Mouse (Mus musculus): Measurements from ENCODE around the gene Snap47. TPM values are rescaled to one million over a fixed set of nuclear protein-coding genes. Genes with fewer than 3 reads are reported as not detected.

Gene Snap47
- polyA plus RNA-seq, 1 experiment = 91.7 TPM

GRCm38 (mm10) chr11:59405761-59406160 is 45.2 kb downstream of the Snap47 start:
- Histone ChIP-seq H3K4me1 (ENCODE audit: control insufficient read depth, insufficient read depth, low read length) (no peaks in the 10 kb centered on the region), H3K36me3 (ENCODE audit: control insufficient read depth, insufficient read depth, low read length) (no peaks in the 10 kb centered on the region; the same call in 1 of the 2 replicates), H3K27me3 (replicated peaks; ENCODE audit: control insufficient read depth, insufficient read depth, low read length) (no peaks in the 10 kb centered on the region), H3K27ac (ENCODE audit: insufficient read depth, low read depth, low read length) (no peak overlapping the region), H3K4me3 (ENCODE audit: insufficient read depth, low read depth, low read length) (no peak overlapping the region)
- TF ChIP-seq CTCF (conservative IDR thresholded peaks at IDR 0.05; ENCODE audit: insufficient read depth, insufficient read length, low read depth, low read length) (no peak), POLR2A (IDR thresholded peaks at IDR 0.05; ENCODE audit: low read depth, low read length) (no peak)
- DNase-seq = no peak
- 90% methylated on average over 1 of the region's 1 CpGs for WGBS

- H3K36me3 ChIP-seq (ENCODE audit: control insufficient read depth, insufficient read depth, low read length) = no peaks in the 10 kb centered on the region; the same call in 1 of the 2 replicates
- no peak overlapping the region for H3K27ac ChIP-seq (ENCODE audit: insufficient read depth, low read depth, low read length)
- H3K27me3 ChIP-seq (replicated peaks; ENCODE audit: control insufficient read depth, insufficient read depth, low read length) = no peaks in the 10 kb centered on the region
- no peak overlapping the region for H3K4me3 ChIP-seq (ENCODE audit: insufficient read depth, low read depth, low read length)
- H3K4me1 ChIP-seq (ENCODE audit: control insufficient read depth, insufficient read depth, low read length) = no peaks in the 10 kb centered on the region
- WGBS = 67% methylated on average over 2 of the region's 2 CpGs
- no peak for TF ChIP-seq POLR2A (IDR thresholded peaks at IDR 0.05; ENCODE audit: low read depth, low read length)
- no peak for TF ChIP-seq CTCF (conservative IDR thresholded peaks at IDR 0.05; ENCODE audit: insufficient read depth, insufficient read length, low read depth, low read length)
- DNase-seq = no peak
These were observed 50.1 kb downstream of the Snap47 start for GRCm38 (mm10) chr11:59400876-59401275.

DNA sequence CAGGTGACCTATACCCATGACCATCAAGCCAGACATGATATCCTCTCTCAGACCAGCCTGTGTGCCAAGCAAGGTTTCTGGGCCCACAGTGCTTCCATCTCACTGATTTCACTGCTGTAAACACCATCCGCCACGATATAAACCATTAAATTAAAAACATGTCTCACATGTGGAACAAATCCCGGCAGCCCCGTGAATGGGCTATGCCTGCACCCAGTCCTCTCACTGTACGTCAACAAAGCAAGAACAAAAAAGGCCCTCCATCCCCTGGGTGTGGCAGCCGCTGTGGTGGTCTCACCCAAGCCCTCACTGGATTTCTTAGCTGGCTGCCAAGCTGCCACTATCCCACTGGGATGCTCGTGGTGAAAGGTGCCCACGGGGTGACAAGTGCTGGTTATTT is 51.2 kb downstream of the Snap47 start:
- no peaks in the 10 kb centered on the region; the same call in 1 of the 2 replicates for H3K36me3 ChIP-seq (ENCODE audit: control insufficient read depth, insufficient read depth, low read length)
- no peak overlapping the region for H3K4me3 ChIP-seq (ENCODE audit: insufficient read depth, low read depth, low read length)
- TF ChIP-seq POLR2A (IDR thresholded peaks at IDR 0.05; ENCODE audit: low read depth, low read length) (no peak), CTCF (conservative IDR thresholded peaks at IDR 0.05; ENCODE audit: insufficient read depth, insufficient read length, low read depth, low read length) (no peak)
- no peak for DNase-seq
- H3K27ac ChIP-seq (ENCODE audit: insufficient read depth, low read depth, low read length) = no peak overlapping the region
- WGBS = 89% methylated on average over 8 of the region's 8 CpGs
- no peaks in the 10 kb centered on the region for H3K27me3 ChIP-seq (replicated peaks; ENCODE audit: control insufficient read depth, insufficient read depth, low read length)
- H3K4me1 ChIP-seq (ENCODE audit: control insufficient read depth, insufficient read depth, low read length) = no peaks in the 10 kb centered on the region

- Histone ChIP-seq H3K36me3 (ENCODE audit: control insufficient read depth, insufficient read depth, low read length) (no peaks in the 10 kb centered on the region), H3K4me1 (ENCODE audit: control insufficient read depth, insufficient read depth, low read length) (no peaks in the 10 kb centered on the region), H3K27me3 (replicated peaks; ENCODE audit: control insufficient read depth, insufficient read depth, low read length) (no peaks in the 10 kb centered on the region), H3K27ac (ENCODE audit: insufficient read depth, low read depth, low read length) (no peak overlapping the region), H3K4me3 (ENCODE audit: insufficient read depth, low read depth, low read length) (no peak overlapping the region)
- 60% methylated on average over 22 of the region's 22 CpGs for WGBS
- no peak for DNase-seq
- TF ChIP-seq CTCF (conservative IDR thresholded peaks at IDR 0.05; ENCODE audit: insufficient read depth, insufficient read length, low read depth, low read length) (no peak), POLR2A (IDR thresholded peaks at IDR 0.05; ENCODE audit: low read depth, low read length) (no peak)
These were observed 53.2 kb downstream of the Snap47 start for GRCm38 (mm10) chr11:59397536-59398371.

DNA sequence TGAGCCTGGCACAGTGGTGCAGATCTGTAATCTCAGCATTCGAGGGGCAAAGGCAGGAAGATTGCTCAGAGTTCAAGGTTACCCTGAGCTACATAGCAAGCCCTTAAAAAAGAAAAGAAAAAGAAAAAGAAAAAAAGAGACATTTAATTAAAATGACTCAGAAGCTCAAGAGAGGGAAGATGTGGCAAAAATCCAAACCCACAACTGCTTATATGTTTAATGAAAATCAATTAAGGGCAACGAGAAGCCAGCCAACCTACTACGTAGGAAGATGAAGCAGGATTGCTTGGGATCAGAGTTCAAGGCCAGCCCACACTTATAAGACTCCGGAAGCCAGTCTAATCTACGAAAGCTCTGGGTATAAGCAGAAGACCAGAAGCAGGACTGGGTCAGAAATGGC is 56.5 kb downstream of the Snap47 start:
- Histone ChIP-seq H3K27ac (ENCODE audit: insufficient read depth, low read depth, low read length) (no peak overlapping the region), H3K4me3 (ENCODE audit: insufficient read depth, low read depth, low read length) (no peak overlapping the region), H3K36me3 (ENCODE audit: control insufficient read depth, insufficient read depth, low read length) (no peaks in the 10 kb centered on the region), H3K27me3 (replicated peaks; ENCODE audit: control insufficient read depth, insufficient read depth, low read length) (no peaks in the 10 kb centered on the region), H3K4me1 (ENCODE audit: control insufficient read depth, insufficient read depth, low read length) (no peaks in the 10 kb centered on the region)
- 79% methylated on average over 5 of the region's 5 CpGs for WGBS
- no peak for DNase-seq
- TF ChIP-seq CTCF (conservative IDR thresholded peaks at IDR 0.05; ENCODE audit: insufficient read depth, insufficient read length, low read depth, low read length) (no peak), POLR2A (IDR thresholded peaks at IDR 0.05; ENCODE audit: low read depth, low read length) (no peak)

DNA sequence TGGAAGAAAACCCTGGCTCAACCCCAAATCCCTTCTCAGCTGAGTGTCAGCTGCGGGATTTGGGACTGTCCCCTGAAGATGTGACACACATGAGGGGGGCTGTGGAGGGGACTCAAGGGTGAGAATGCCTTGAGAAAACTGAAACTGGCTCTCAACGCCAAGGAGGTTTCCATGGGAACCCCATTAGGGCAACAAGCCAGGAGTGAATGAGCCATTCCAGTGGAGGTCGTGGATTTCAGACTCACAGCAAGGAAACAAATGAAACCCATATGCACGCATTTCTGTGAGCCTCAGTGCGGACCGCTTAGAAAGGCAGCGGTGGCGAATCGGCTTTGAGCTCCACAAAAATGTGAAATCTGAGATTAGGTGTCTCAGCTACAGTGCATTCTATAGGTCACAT is 57.4 kb downstream of the Snap47 start:
- WGBS = 33% methylated on average over 9 of the region's 9 CpGs
- Histone ChIP-seq H3K36me3 (ENCODE audit: control insufficient read depth, insufficient read depth, low read length) (no peaks in the 10 kb centered on the region), H3K4me1 (ENCODE audit: control insufficient read depth, insufficient read depth, low read length) (no peaks in the 10 kb centered on the region), H3K4me3 (ENCODE audit: insufficient read depth, low read depth, low read length) (no peak overlapping the region), H3K27ac (ENCODE audit: insufficient read depth, low read depth, low read length) (no peak overlapping the region), H3K27me3 (replicated peaks; ENCODE audit: control insufficient read depth, insufficient read depth, low read length) (no peaks in the 10 kb centered on the region)
- peak; percentile 7 for DNase-seq
- TF ChIP-seq POLR2A (IDR thresholded peaks at IDR 0.05; ENCODE audit: low read depth, low read length) (no peak), CTCF (conservative IDR thresholded peaks at IDR 0.05; ENCODE audit: insufficient read depth, insufficient read length, low read depth, low read length) (no peak)

GRCm38 (mm10) chr11:59392300-59392699 is 58.7 kb downstream of the Snap47 start:
- H3K4me3 ChIP-seq (ENCODE audit: insufficient read depth, low read depth, low read length) = no peak overlapping the region
- TF ChIP-seq POLR2A (IDR thresholded peaks at IDR 0.05; ENCODE audit: low read depth, low read length) = no peak
- TF ChIP-seq CTCF (conservative IDR thresholded peaks at IDR 0.05; ENCODE audit: insufficient read depth, insufficient read length, low read depth, low read length) = no peak
- H3K27ac ChIP-seq (ENCODE audit: insufficient read depth, low read depth, low read length) = no peak overlapping the region
- H3K27me3 ChIP-seq (replicated peaks; ENCODE audit: control insufficient read depth, insufficient read depth, low read length) = no peaks in the 10 kb centered on the region
- no peaks in the 10 kb centered on the region for H3K36me3 ChIP-seq (ENCODE audit: control insufficient read depth, insufficient read depth, low read length)
- H3K4me1 ChIP-seq (ENCODE audit: control insufficient read depth, insufficient read depth, low read length) = no peaks in the 10 kb centered on the region
- WGBS = 42% methylated on average over 6 of the region's 6 CpGs
- DNase-seq = no peak

Data from kidney, adult 2 months (tissue).